8 mouse cellular contexts compared by ENCODE assay signal in the genomic region with DNA sequence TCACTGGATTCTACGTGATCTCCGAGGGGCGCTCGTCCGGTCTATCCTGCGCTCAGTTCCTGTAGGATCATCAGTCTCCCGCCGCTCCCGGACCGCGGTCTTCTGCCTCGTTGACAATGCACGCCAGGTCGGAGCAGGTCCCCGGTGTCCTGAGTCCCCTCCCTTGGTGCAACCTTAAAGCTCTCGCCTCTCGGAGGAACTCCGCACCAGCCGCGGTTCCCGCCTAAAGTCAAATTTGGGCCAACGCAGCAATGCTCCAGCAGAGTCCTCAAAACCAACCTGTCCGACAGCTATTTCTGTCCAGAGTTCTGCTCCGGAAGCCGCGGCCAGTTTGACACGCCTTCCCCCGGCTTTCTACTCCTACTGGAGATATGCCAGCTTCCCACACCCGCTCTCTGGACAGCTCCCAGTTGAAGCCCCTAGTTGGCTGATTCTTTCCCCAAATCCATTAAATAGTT. TPM values are rescaled to one million over a fixed set of nuclear protein-coding genes. Genes with fewer than 3 reads are reported as not detected.
DNase-seq lines count a peak whose midpoint lies in the region; ATAC-seq and TF ChIP-seq lines count a peak whose summit lies in the region.

A gene (minus strand): TSS at position 288 of the 458 bp plus-strand sequence.

- peaks cover 9% of the 10 kb centered on the region for H3K4me1 ChIP-seq in heart, embryonic 10.5 days
- 0 out of 2 replicates have a peak, but pooled peaks cover 3% of the 10 kb centered on the region for H3K4me1 ChIP-seq in kidney, embryonic 14.5 days (ENCODE audit: control insufficient read depth, insufficient read depth, low read length)

- DNase-seq in left cerebral cortex, adult 2 months (ENCODE audit: extremely low spot score in 1 of 2, low spot score in 2 of 2), result no peak
- DNase-seq in left cerebral cortex, postnatal 25 days (ENCODE audit: low spot score in 2 of 2), result no peak
- DNase-seq in embryo, embryonic 9.5 days (ENCODE audit: extremely low spot score), result peak; percentile 41
- peak; percentile 90 for DNase-seq in heart, embryonic 10.5 days (ENCODE audit: low spot score)
- peak; percentile 61 for DNase-seq in lung, postnatal 25 days (ENCODE audit: low spot score)
- peak; percentile 60 for DNase-seq in ovary, postnatal 36 days (ENCODE audit: low spot score)
- DNase-seq in layer of hippocampus, adult 9-10 months (ENCODE audit: low spot score), result no peak

- WGBS in heart, embryonic 10.5 days, result under 1% methylated on average over 29 of the region's 29 CpGs
- under 1% methylated on average over 29 of the region's 29 CpGs for WGBS in kidney, embryonic 14.5 days

- H3K9ac ChIP-seq in kidney, embryonic 14.5 days (ENCODE audit: low read depth, low read length), result peak within 1 kb of the TSS; percentile 18

- peaks cover 24% of the 10 kb centered on the region; the same call in 1 of the 2 replicates for H3K27me3 ChIP-seq in heart, embryonic 10.5 days (ENCODE audit: insufficient read depth, poor library complexity, severe bottlenecking)
- H3K27me3 ChIP-seq in kidney, embryonic 14.5 days (ENCODE audit: control insufficient read depth, insufficient read depth, low read length), result peaks cover 3% of the 10 kb centered on the region; the same call in 1 of the 2 replicates

- peak; percentile 60 for ATAC-seq in kidney, embryonic 14.5 days (ENCODE audit: low FRiP score, low TSS enrichment)

- H3K4me2 ChIP-seq in kidney, embryonic 14.5 days (replicated peaks; ENCODE audit: low read depth, low read length), result peak within 1 kb of the TSS; percentile 77

- H3K27ac ChIP-seq in left cerebral cortex, adult 2 months, result no peak within 1 kb of the TSS
- no peak within 1 kb of the TSS for H3K27ac ChIP-seq in heart, embryonic 10.5 days
- H3K27ac ChIP-seq in kidney, embryonic 14.5 days (ENCODE audit: low read depth, low read length), result no peak within 1 kb of the TSS

- peak within 1 kb of the TSS; percentile 50 for H3K4me3 ChIP-seq in left cerebral cortex, adult 2 months
- H3K4me3 ChIP-seq in heart, embryonic 10.5 days, result peak within 1 kb of the TSS; percentile 66
- H3K4me3 ChIP-seq in kidney, embryonic 14.5 days (ENCODE audit: low read length), result peak within 1 kb of the TSS; percentile 38

- H3K36me3 ChIP-seq in heart, embryonic 10.5 days, result no peaks in the 10 kb centered on the region
- no peaks in the 10 kb centered on the region for H3K36me3 ChIP-seq in kidney, embryonic 14.5 days (ENCODE audit: control insufficient read depth, insufficient read depth, low read length)

- no peak for TF ChIP-seq CTCF in left cerebral cortex, adult 2 months (IDR thresholded peaks at IDR 0.05)

- H3K9me3 ChIP-seq in heart, embryonic 10.5 days, result no peaks in the 10 kb centered on the region
- no peaks in the 10 kb centered on the region for H3K9me3 ChIP-seq in kidney, embryonic 14.5 days (ENCODE audit: control insufficient read depth, low read length)

- intact Hi-C loops in left cerebral cortex, adult 2 months (cut with DNase I), result no loop called here
- intact Hi-C loops in left cerebral cortex, postnatal 25 days (cut with DNase I), result loop anchor here (5.0 kb wide), 1 partner anchor 54 kb away; a partner anchor contains a TSS

RNA-seq across cellular contexts. Expression of the gene that starts here (rescaled TPM):
- total RNA-seq in left cerebral cortex, adult 2 months (2021), result under 1 TPM; 0.42 to 0.61 TPM
- total RNA-seq in left cerebral cortex, postnatal 25 days (2021), result under 1 TPM; 0.30 to 0.41 TPM
- 0.98 and 1.5 TPM in 2 replicates for polyA plus RNA-seq in heart, embryonic 10.5 days (2016; fragmentation: Nextera tagmentation; extraction: Ambion mirVana)
- polyA plus RNA-seq in kidney, embryonic 14.5 days (2014; fragmentation: Nextera tagmentation; extraction: Ambion mirVana), result 0.76 and 1.7 TPM in 2 replicates

Comparison
In these comparisons a context has a peak if more than half of its experiments do, and no peak if none do; other contexts are left out.
1. DNase-seq: peak in embryo, embryonic 9.5 days (single experiment), heart, embryonic 10.5 days (single experiment), lung, postnatal 25 days (single experiment) and ovary, postnatal 36 days (single experiment); none in left cerebral cortex, adult 2 months (0 of 2), left cerebral cortex, postnatal 25 days (0 of 2) and layer of hippocampus, adult 9-10 months (single experiment).
2. Peak in every context shown above with its lines, with median percentiles within 50 percentile points of each other: H3K4me3 ChIP-seq.